Mouse (Mus musculus): Measurements from ENCODE around the gene Maip1. TPM values are rescaled to one million over a fixed set of nuclear protein-coding genes. Genes with fewer than 3 reads are reported as not detected.

Maip1 gene
- polyA plus RNA-seq, 2 experiments, result 4.5 to 8.4 TPM

DNA sequence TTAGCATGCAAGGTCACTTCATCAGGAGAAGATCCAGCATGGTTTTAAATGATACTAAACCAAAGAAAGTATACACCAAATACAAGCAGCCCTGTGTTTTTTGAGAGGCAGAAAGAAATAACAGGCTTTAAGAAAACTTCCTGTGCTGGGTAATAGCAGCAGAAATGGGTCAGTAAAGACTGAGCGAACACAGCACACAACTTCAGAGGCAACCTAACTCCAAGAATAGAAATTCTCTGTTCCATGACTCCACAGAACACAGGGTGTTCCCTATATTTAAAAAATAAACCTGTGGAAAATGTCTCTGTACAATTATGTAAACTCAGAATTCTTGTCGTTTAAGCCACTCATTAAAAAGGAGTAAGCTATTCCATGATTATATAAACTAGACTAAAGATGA is 5.3 kb upstream of the Maip1 start:
- Histone ChIP-seq H3K4me3 (ENCODE audit: insufficient read depth in 1 of 2, low read depth in 2 of 2, low read length in 2 of 2) (no peak overlapping the region), H3K36me3 (replicated peaks; ENCODE audit: control insufficient read depth, insufficient read depth, low read depth) (no peaks in the 10 kb centered on the region; the same call in 1 of the 2 replicates), H3K9ac (replicated peaks) (no peak overlapping the region), H3K27me3 (ENCODE audit: control insufficient read depth, insufficient read depth, low read length) (no peaks in the 10 kb centered on the region), H3K27ac (no peak overlapping the region), H3K4me1 (replicated peaks; ENCODE audit: control insufficient read depth in 2 of 2, insufficient read depth in 2 of 2, low read length in 1 of 2) (0 out of 4 replicates have a peak, but pooled peaks cover 0 to 3% of the 10 kb centered on the region in 2 experiments), H3K4me2 (ENCODE audit: low read depth) (no peak overlapping the region), H3K9me3 (ENCODE audit: control insufficient read depth, low read length) (no peaks in the 10 kb centered on the region)
- 77% methylated on average over 2 of the region's 2 CpGs for WGBS (ENCODE audit: insufficient replicate concordance)
- TF ChIP-seq CTCF (IDR thresholded peaks at IDR 0.05; ENCODE audit: low read depth) (no peak), EP300 (IDR thresholded peaks at IDR 0.05; ENCODE audit: low read depth) (no peak)
- DNase-seq (ENCODE audit: low read depth in 3 of 3, low spot score in 3 of 3) (no peak), ATAC-seq (ENCODE audit: insufficient read depth) (no peak)

DNA sequence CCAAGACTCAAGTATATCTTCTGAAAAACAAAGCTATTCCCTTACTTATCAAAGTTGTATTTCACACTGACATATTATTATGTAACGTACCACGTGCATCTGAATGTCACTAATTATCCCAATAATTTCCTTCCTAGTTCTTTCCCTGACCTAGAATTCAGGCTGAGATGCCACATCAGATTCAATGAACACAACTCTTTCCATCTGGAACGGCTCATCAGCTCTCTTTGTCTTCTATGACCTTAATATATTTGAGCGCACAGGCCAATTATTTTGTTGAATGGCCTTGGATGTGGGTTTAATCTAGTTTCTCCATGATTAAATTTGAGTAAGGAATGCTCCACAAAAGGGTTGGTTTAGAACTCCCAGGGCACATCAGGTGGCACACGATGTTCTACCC is 4.0 kb upstream of the Maip1 start:
- H3K4me1 ChIP-seq (replicated peaks; ENCODE audit: control insufficient read depth in 2 of 2, insufficient read depth in 2 of 2, low read length in 1 of 2), result 0 out of 4 replicates have a peak, but pooled peaks cover 0 to 3% of the 10 kb centered on the region in 2 experiments
- TF ChIP-seq EP300 (IDR thresholded peaks at IDR 0.05; ENCODE audit: low read depth) (no peak), CTCF (IDR thresholded peaks at IDR 0.05; ENCODE audit: low read depth) (no peak)
- 75% methylated on average over 5 of the region's 5 CpGs for WGBS (ENCODE audit: insufficient replicate concordance)

DNA sequence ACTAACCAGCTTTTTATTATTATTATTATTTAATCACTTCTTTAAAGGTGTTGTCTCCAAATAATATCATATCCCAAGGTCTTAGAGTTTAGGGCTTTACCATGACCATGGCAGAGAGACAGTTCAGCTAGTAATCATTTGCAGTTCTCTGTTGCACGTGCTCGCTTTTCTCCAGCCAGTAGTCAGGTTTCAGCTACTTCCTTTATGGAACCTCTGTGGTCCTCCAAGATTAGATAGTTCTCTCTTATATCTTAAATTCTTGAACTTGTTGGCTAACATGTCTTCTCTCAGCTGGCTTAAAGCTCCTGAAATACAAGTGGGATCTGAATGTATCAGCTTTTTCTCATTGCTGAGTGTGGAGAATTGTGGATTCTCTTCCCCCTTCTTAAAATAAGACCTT is 2.9 kb downstream of the Maip1 start:
- no peak overlapping the region for H3K4me2 ChIP-seq (ENCODE audit: low read depth)
- ATAC-seq (ENCODE audit: insufficient read depth), result no peak

More for the DNA sequence above, 4.0 kb upstream of the Maip1 start:
- H3K27me3 ChIP-seq (ENCODE audit: control insufficient read depth, insufficient read depth, low read length), result no peaks in the 10 kb centered on the region
- H3K27ac ChIP-seq, result no peak overlapping the region
- ATAC-seq (ENCODE audit: insufficient read depth) (no peak), DNase-seq (ENCODE audit: low read depth in 3 of 3, low spot score in 3 of 3) (no peak)
- H3K36me3 ChIP-seq (replicated peaks; ENCODE audit: control insufficient read depth, insufficient read depth, low read depth), result no peaks in the 10 kb centered on the region; the same call in 1 of the 2 replicates
- no peak overlapping the region for H3K9ac ChIP-seq (replicated peaks)
- H3K4me3 ChIP-seq (ENCODE audit: insufficient read depth in 1 of 2, low read depth in 2 of 2, low read length in 2 of 2), result no peak overlapping the region
- no peaks in the 10 kb centered on the region for H3K9me3 ChIP-seq (ENCODE audit: control insufficient read depth, low read length)
- H3K4me2 ChIP-seq (ENCODE audit: low read depth), result no peak overlapping the region

DNA sequence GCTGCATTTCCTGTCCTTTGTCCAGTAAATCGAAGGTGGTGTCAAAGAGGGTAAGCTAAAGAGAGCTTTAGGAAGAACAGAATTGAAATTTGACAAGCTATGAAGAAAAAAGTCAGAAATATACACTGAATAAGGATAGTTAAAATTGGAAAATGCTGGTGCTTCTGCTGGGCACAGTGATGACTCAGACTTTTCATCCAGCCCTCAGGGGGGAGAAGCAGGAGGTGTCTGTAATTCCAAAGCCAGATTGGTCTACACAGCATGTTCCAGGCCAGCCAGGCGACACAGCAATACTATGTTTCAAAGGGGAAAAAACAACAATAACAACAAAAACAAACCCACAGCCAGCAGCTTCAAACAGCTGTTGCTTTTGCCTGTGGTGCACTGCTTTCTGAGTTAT is 7.3 kb downstream of the Maip1 start:
- no peak for ATAC-seq (ENCODE audit: insufficient read depth)
- 67% methylated on average over 2 of the region's 2 CpGs for WGBS (ENCODE audit: insufficient replicate concordance)
- Histone ChIP-seq H3K4me1 (replicated peaks; ENCODE audit: control insufficient read depth in 2 of 2, insufficient read depth in 2 of 2, low read length in 1 of 2) (peaks cover 0 to 2% of the 10 kb centered on the region in 2 experiments; a peak in 2 of 4 replicates), H3K9me3 (ENCODE audit: control insufficient read depth, low read length) (no peaks in the 10 kb centered on the region), H3K9ac (replicated peaks) (no peak overlapping the region), H3K27me3 (ENCODE audit: control insufficient read depth, insufficient read depth, low read length) (no peaks in the 10 kb centered on the region), H3K4me2 (ENCODE audit: low read depth) (no peak overlapping the region), H3K27ac (no peak overlapping the region), H3K4me3 (ENCODE audit: insufficient read depth in 1 of 2, low read depth in 2 of 2, low read length in 2 of 2) (no peak overlapping the region), H3K36me3 (replicated peaks; ENCODE audit: control insufficient read depth, insufficient read depth, low read depth) (peaks cover 10% of the 10 kb centered on the region)
- no peak for DNase-seq (ENCODE audit: low read depth in 3 of 3, low spot score in 3 of 3)
- no peak for TF ChIP-seq CTCF (IDR thresholded peaks at IDR 0.05; ENCODE audit: low read depth)
- TF ChIP-seq EP300 (IDR thresholded peaks at IDR 0.05; ENCODE audit: low read depth), result no peak

More for the DNA sequence above, 2.9 kb downstream of the Maip1 start:
- H3K9ac ChIP-seq (replicated peaks), result no peak overlapping the region
- H3K9me3 ChIP-seq (ENCODE audit: control insufficient read depth, low read length), result no peaks in the 10 kb centered on the region
- H3K27me3 ChIP-seq (ENCODE audit: control insufficient read depth, insufficient read depth, low read length), result no peaks in the 10 kb centered on the region
- no peak for DNase-seq (ENCODE audit: low read depth in 3 of 3, low spot score in 3 of 3)
- H3K27ac ChIP-seq, result no peak overlapping the region
- peaks cover 5% of the 10 kb centered on the region for H3K36me3 ChIP-seq (replicated peaks; ENCODE audit: control insufficient read depth, insufficient read depth, low read depth)
- peaks cover 7 to 11% of the 10 kb centered on the region in 2 experiments for H3K4me1 ChIP-seq (replicated peaks; ENCODE audit: control insufficient read depth in 2 of 2, insufficient read depth in 2 of 2, low read length in 1 of 2)
- TF ChIP-seq EP300 (IDR thresholded peaks at IDR 0.05; ENCODE audit: low read depth) (no peak), CTCF (IDR thresholded peaks at IDR 0.05; ENCODE audit: low read depth) (no peak)
- WGBS (ENCODE audit: insufficient replicate concordance), result 56% methylated on average over 2 of the region's 2 CpGs
- H3K4me3 ChIP-seq (ENCODE audit: insufficient read depth in 1 of 2, low read depth in 2 of 2, low read length in 2 of 2), result no peak overlapping the region

DNA sequence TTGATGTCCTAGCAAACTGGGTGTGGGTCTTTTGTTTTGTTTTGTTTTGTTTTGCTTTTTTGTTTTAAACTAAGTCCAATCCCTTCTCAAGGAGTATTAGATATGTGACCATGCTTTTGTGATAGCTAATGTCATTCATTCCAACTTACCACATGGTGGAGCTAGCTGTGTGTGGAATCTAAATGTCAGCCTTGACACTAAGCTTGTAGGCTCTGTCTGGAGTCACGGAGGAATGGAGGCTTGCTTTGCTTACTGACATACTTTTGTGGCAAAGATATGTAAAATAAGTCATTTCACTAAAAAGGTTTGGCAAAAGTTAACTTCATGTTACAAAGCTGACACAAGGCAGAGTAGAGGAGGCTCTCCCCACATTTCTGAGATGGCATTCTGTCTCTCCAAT is 17.6 kb downstream of the Maip1 start:
- H3K27me3 ChIP-seq (ENCODE audit: control insufficient read depth, insufficient read depth, low read length), result no peaks in the 10 kb centered on the region
- H3K4me3 ChIP-seq (ENCODE audit: insufficient read depth in 1 of 2, low read depth in 2 of 2, low read length in 2 of 2), result no peak overlapping the region
- no peaks in the 10 kb centered on the region for H3K4me1 ChIP-seq (replicated peaks; ENCODE audit: control insufficient read depth in 2 of 2, insufficient read depth in 2 of 2, low read length in 1 of 2)
- TF ChIP-seq EP300 (IDR thresholded peaks at IDR 0.05; ENCODE audit: low read depth) (no peak), CTCF (IDR thresholded peaks at IDR 0.05; ENCODE audit: low read depth) (peak; percentile 33; the same call in 1 of the 2 replicates)
- DNase-seq (ENCODE audit: low read depth in 3 of 3, low spot score in 3 of 3) (no peak), ATAC-seq (ENCODE audit: insufficient read depth) (no peak)
- 16% methylated on average over 1 of the region's 1 CpGs for WGBS (ENCODE audit: insufficient replicate concordance)
- no peaks in the 10 kb centered on the region for H3K9me3 ChIP-seq (ENCODE audit: control insufficient read depth, low read length)
- no peak overlapping the region for H3K27ac ChIP-seq
- H3K36me3 ChIP-seq (replicated peaks; ENCODE audit: control insufficient read depth, insufficient read depth, low read depth), result no peaks in the 10 kb centered on the region
- H3K9ac ChIP-seq (replicated peaks), result no peak overlapping the region
- H3K4me2 ChIP-seq (ENCODE audit: low read depth), result no peak overlapping the region
